Mouse (Mus musculus): ENCODE data around the gene Zfp983. TPM values are rescaled to one million over a fixed set of nuclear protein-coding genes. Genes with fewer than 3 reads are reported as not detected.

The Zfp983 gene
- total and polyA plus RNA-seq, 3 experiments = 0.93 to 2.3 (median 1.1) TPM

DNA sequence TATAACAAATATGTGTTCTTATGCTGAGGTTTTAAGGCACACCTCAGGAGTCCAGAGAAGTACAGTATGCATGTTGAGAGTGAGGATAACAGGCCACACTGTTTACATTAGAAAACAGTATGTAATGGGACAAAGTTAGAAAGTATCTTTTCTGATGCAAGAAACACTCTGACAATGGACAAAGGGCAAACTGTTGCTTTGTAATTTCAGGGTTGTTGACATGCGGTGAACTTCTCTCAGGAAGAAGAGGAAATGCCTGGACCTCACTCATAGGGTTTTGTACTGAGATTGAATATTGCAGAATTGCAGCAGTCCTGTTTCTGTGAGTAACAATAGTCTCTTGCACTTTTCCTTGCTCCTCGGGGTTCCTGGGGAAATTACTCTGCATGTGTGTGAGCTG, 58.0 kb downstream of the Zfp983 start:
- in situ Hi-C loops (cut with MboI; ENCODE audit: low pct_ligation_motif_present, low pct_unique_long_range_greater_than_20kb, low sequenced_read_pairs) = no loop called here
- no peaks in the 10 kb centered on the region for H3K79me2 ChIP-seq (replicated peaks; ENCODE audit: control insufficient read depth, extremely low read depth, insufficient read depth, poor library complexity, severe bottlenecking)
- DNase-seq (ENCODE audit: extremely low read depth) = no peak
- peak overlapping the region; percentile 18; the same call in 1 of the 2 replicates for H3K9ac ChIP-seq (ENCODE audit: insufficient read depth, low read depth)
- dilution Hi-C loops (cut with MboI; ENCODE audit: extremely low pct_ligation_motif_present, extremely low pct_unique_long_range_greater_than_20kb, low sequenced_read_pairs) = no loop called here
- TF ChIP-seq EP300 (IDR thresholded peaks at IDR 0.05; ENCODE audit: low read length) = no peak
- TF ChIP-seq MAX (IDR thresholded peaks at IDR 0.05; ENCODE audit: low read length) = no peak
- no peak for TF ChIP-seq NRF1 (IDR thresholded peaks at IDR 0.05; ENCODE audit: low read depth, low read length)
- TF ChIP-seq BHLHE40 (IDR thresholded peaks at IDR 0.05; ENCODE audit: low read depth, low read length) = no peak
- TF ChIP-seq JUN (IDR thresholded peaks at IDR 0.05; ENCODE audit: insufficient read depth, low read depth, low read length) = no peak
- TF ChIP-seq MEF2A (IDR thresholded peaks at IDR 0.05; ENCODE audit: borderline replicate concordance, low read depth, low read length) = no peak
- TF ChIP-seq USF2 (conservative IDR thresholded peaks at IDR 0.05; ENCODE audit: low read depth, low read length) = no peak
- TF ChIP-seq USF1 (IDR thresholded peaks at IDR 0.05; ENCODE audit: low read depth, low read length) = no peak
- TF ChIP-seq JUND (conservative IDR thresholded peaks at IDR 0.05; ENCODE audit: low read depth, low read length) = no peak
- H3K9me3 ChIP-seq (replicated peaks; ENCODE audit: low read length) = no peaks in the 10 kb centered on the region
- H3K36me3 ChIP-seq (replicated peaks in 1 of 2; ENCODE audit: control insufficient read depth in 1 of 2, insufficient read depth in 1 of 2, low read length in 1 of 2) = peaks cover 0 to under 1% of the 10 kb centered on the region in 2 experiments
- 0 out of 4 replicates have a peak, but pooled peaks cover 0 to 4% of the 10 kb centered on the region in 2 experiments for H3K4me1 ChIP-seq (ENCODE audit: control insufficient read depth in 1 of 2, insufficient read depth in 2 of 2)
- H3K27me3 ChIP-seq (replicated peaks) = no peaks in the 10 kb centered on the region
- no peak overlapping the region for H3K27ac ChIP-seq (ENCODE audit: insufficient read depth, low read depth)
- H3K4me2 ChIP-seq (ENCODE audit: insufficient read depth, low read depth, poor library complexity, severe bottlenecking) = peak overlapping the region; percentile 26
- H3K4me3 ChIP-seq (replicated peaks in 1 of 3; ENCODE audit: low read depth in 2 of 3, low read length in 2 of 3, poor library complexity in 1 of 3) = peak overlapping the region; percentile 46 to 68 (median 60)

Other genes starting within 250 kb of the Zfp983 start
- gene Zfp54, start 227.4 kb upstream of the Zfp983 start, total RNA-seq (2012; rRNA removed) = 7.9 and 8.4 TPM in 2 replicates
- 11.9 and 12.5 TPM in 2 replicates for gene Zfp54, start 227.4 kb upstream of the Zfp983 start, total RNA-seq (2014; rRNA removed)
- gene Zfp54, start 227.4 kb upstream of the Zfp983 start, polyA plus RNA-seq (2012; ENCODE audit: insufficient read length, low read depth) = 3.6 and 3.8 TPM in 2 replicates
- gene Zfp51, start 200.2 kb upstream of the Zfp983 start, total RNA-seq (2012; rRNA removed) = 6.1 and 6.8 TPM in 2 replicates
- 16.7 and 18.1 TPM in 2 replicates for gene Zfp51, start 200.2 kb upstream of the Zfp983 start, total RNA-seq (2014; rRNA removed)
- 4.5 TPM in 2 replicates for gene Zfp51, start 200.2 kb upstream of the Zfp983 start, polyA plus RNA-seq (2012; ENCODE audit: insufficient read length, low read depth)
- gene Zfp53, start 161.6 kb upstream of the Zfp983 start, total RNA-seq (2012; rRNA removed) = 4.7 and 5.4 TPM in 2 replicates
- gene Zfp53, start 161.6 kb upstream of the Zfp983 start, total RNA-seq (2014; rRNA removed) = 8.4 and 9.6 TPM in 2 replicates
- gene Zfp53, start 161.6 kb upstream of the Zfp983 start, polyA plus RNA-seq (2012; ENCODE audit: insufficient read length, low read depth) = 2.4 and 3.7 TPM in 2 replicates
- 8.6 and 9.6 TPM in 2 replicates for gene Zfp52, start 115.1 kb upstream of the Zfp983 start, total RNA-seq (2012; rRNA removed)
- gene Zfp52, start 115.1 kb upstream of the Zfp983 start, total RNA-seq (2014; rRNA removed) = 15.4 and 16.3 TPM in 2 replicates
- 5.9 and 6.4 TPM in 2 replicates for gene Zfp52, start 115.1 kb upstream of the Zfp983 start, polyA plus RNA-seq (2012; ENCODE audit: insufficient read length, low read depth)
- 0.72 and 0.97 TPM in 2 replicates for gene Zfp948, start 83.6 kb upstream of the Zfp983 start, total RNA-seq (2012; rRNA removed)
- gene Zfp948, start 83.6 kb upstream of the Zfp983 start, total RNA-seq (2014; rRNA removed) = 1.6 and 1.7 TPM in 2 replicates
- gene Zfp948, start 83.6 kb upstream of the Zfp983 start, polyA plus RNA-seq (2012; ENCODE audit: insufficient read length, low read depth) = 0.67 and 0.74 TPM in 2 replicates
- gene Gm10226, start 41.2 kb downstream of the Zfp983 start, total RNA-seq (2012; rRNA removed) = 1.2 and 3.1 TPM in 2 replicates
- 5.5 and 5.8 TPM in 2 replicates for gene Gm10226, start 41.2 kb downstream of the Zfp983 start, total RNA-seq (2014; rRNA removed)
- gene Gm10226, start 41.2 kb downstream of the Zfp983 start, polyA plus RNA-seq (2012; ENCODE audit: insufficient read length, low read depth) = 4.8 TPM in 1 of 2 replicates, not detected in the other
- 1.4 and 1.6 TPM in 2 replicates for gene Zfp760, start 57.1 kb downstream of the Zfp983 start, total RNA-seq (2012; rRNA removed)
- gene Zfp760, start 57.1 kb downstream of the Zfp983 start, total RNA-seq (2014; rRNA removed) = 3.5 and 3.8 TPM in 2 replicates
- gene Zfp760, start 57.1 kb downstream of the Zfp983 start, polyA plus RNA-seq (2012; ENCODE audit: insufficient read length, low read depth) = 1.2 TPM in 2 replicates
- 2.6 and 2.9 TPM in 2 replicates for gene Zfp229, start 80.2 kb downstream of the Zfp983 start, total RNA-seq (2012; rRNA removed)
- 5.1 and 5.5 TPM in 2 replicates for gene Zfp229, start 80.2 kb downstream of the Zfp983 start, total RNA-seq (2014; rRNA removed)
- gene Zfp229, start 80.2 kb downstream of the Zfp983 start, polyA plus RNA-seq (2012; ENCODE audit: insufficient read length, low read depth) = 1.9 and 4.4 TPM in 2 replicates
- gene Zfp820, start 195.1 kb downstream of the Zfp983 start, total RNA-seq (2012; rRNA removed) = not detected in 2 replicates
- gene Zfp820, start 195.1 kb downstream of the Zfp983 start, total RNA-seq (2014; rRNA removed) = not detected in 2 replicates
- not detected in 2 replicates for gene Zfp820, start 195.1 kb downstream of the Zfp983 start, polyA plus RNA-seq (2012; ENCODE audit: insufficient read length, low read depth)

All from CH12.LX (cell line).